Mouse (Mus musculus) stomach, embryonic 14.5 days (tissue): ENCODE measurements around the gene Hist1h2an. TPM values are rescaled to one million over a fixed set of nuclear protein-coding genes. Genes with fewer than 3 reads are reported as not detected.
"Not testable (repeated sequence)": the region's sequence is repeated elsewhere in the genome, so short reads cannot be mapped to it uniquely, and the experiment has no call there.

Experiments used
- ATAC-seq: fragments of 200-750 bp; cut with Nextera tagmentation; 2 replicates; pipeline ENCODE4 v1.8.0; 2017; ENCODE audit warnings: low read depth, moderate TSS enrichment; ENCODE audit not compliant: insufficient number of reproducible peaks, insufficient read depth, low FRiP score
- H3K27ac ChIP-seq: fragments of 300-500 bp; sonication (generic); 2 replicates; pipeline ENCODE4 v1.5.1; 2014; ENCODE audit warnings: mild to moderate bottlenecking, low read length, moderate library complexity, mixed read lengths
- H3K27me3 ChIP-seq: fragments of 300-500 bp; sonication (generic); 2 replicates; pipeline ENCODE4 v1.6.1; 2014; ENCODE audit warnings: low read length, control low read depth, mixed read lengths; ENCODE audit not compliant: control insufficient read depth, insufficient read depth
- H3K36me3 ChIP-seq: fragments of 300-500 bp; sonication (generic); 2 replicates; pipeline ENCODE4 v1.6.1; 2014; ENCODE audit warnings: mild to moderate bottlenecking, control low read depth, low read length, moderate library complexity, mixed read lengths; ENCODE audit not compliant: control insufficient read depth, insufficient read depth
- H3K4me1 ChIP-seq: fragments of 300-500 bp; sonication (generic); 2 replicates; pipeline ENCODE4 v1.6.1; 2014; ENCODE audit warnings: low read length, control low read depth, mixed read lengths; ENCODE audit not compliant: control insufficient read depth, insufficient read depth
- H3K4me2 ChIP-seq: fragments of 300-500 bp; sonication (generic); replicated peaks from 2 replicates; pipeline ENCODE4 v1.6.1; 2014; ENCODE audit warnings: low read depth, low read length, control low read depth
- H3K4me3 ChIP-seq: fragments of 300-500 bp; sonication (generic); 2 replicates; pipeline ENCODE4 v1.5.1; 2014; ENCODE audit warnings: low read depth, low read length, control low read depth
- H3K9ac ChIP-seq: fragments of 300-500 bp; sonication (generic); replicated peaks from 2 replicates; pipeline ENCODE4 v1.6.1; 2014; ENCODE audit warnings: low read depth, mild to moderate bottlenecking, control low read depth, low read length, moderate library complexity, mixed read lengths
- H3K9me3 ChIP-seq: fragments of 300-500 bp; sonication (generic); 2 replicates; pipeline ENCODE4 v1.6.1; 2016; ENCODE audit warnings: low read depth, low read length, control low read depth; ENCODE audit not compliant: control insufficient read depth
- WGBS: fragments of 180-500 bp; shearing (Covaris S2); extraction: QIAGEN DNeasy Blood & Tissue Kit; methylation state at CpG from one replicate; pipeline ENCODE4 v1.1.7; 2014; 5-methylcytosine and 5-hydroxymethylcytosine counted together
- polyA plus RNA-seq: library from polyadenylated mRNA; unstranded; fragments of >200 nt; fragmentation: Nextera tagmentation; extraction: Ambion mirVana; gene quantifications from 2 replicates; pipeline ENCODE4 v1.2.1, GENCODE M21; 2014

The Hist1h2an gene
- polyA plus RNA-seq, 1 experiment from 2014 or later: 11.4 TPM

DNA sequence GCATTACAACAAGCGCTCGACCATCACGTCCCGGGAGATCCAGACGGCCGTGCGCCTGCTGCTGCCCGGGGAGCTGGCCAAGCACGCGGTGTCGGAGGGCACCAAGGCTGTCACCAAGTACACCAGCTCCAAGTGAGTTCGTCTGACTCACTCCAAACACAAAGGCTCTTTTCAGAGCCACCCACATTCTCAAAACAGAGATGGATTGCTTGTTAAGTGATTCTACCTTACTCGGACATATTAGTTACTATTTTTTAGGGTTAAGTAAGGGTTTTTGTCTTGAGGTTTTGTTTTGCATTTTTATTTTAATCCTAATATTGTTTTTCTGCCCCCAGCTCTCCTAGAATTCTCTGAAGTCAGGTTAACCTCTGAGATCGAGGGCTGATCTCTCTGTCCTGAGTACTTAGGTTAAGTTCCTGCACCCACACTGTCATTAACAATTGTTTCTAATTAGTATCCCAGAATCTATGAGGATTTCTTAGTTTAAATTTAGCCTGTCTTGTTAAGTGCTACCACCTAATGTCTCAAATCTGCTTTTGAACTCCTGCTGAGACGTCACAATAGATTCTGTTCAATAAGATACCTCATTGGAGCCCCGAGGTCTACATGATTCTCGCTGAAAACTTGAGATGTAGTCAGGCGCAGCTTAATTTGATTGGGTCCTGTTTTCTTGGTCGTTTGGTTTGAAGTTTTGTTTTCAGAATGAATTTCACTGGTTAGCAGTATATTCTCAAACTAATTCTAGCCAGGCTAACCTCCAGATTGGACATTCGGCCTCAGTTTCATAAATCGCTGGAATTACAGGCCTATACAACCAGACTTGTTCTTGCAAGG, 959 bp upstream of the Hist1h2an start:
- ATAC-seq: no peak
- Histone ChIP-seq H3K4me3 (peak overlapping the region; percentile 29; the same call in 1 of the 2 replicates), H3K9ac (peak overlapping the region; percentile 33), H3K9me3 (no peaks in the 10 kb centered on the region), H3K36me3 (no peaks in the 10 kb centered on the region), H3K4me1 (peaks cover 24% of the 10 kb centered on the region; the same call in 1 of the 2 replicates), H3K27ac (peak overlapping the region; percentile 79), H3K27me3 (no peaks in the 10 kb centered on the region), H3K4me2 (peak overlapping the region; percentile 40)
- WGBS: 25% methylated on average over 13 of the region's 21 CpGs

DNA sequence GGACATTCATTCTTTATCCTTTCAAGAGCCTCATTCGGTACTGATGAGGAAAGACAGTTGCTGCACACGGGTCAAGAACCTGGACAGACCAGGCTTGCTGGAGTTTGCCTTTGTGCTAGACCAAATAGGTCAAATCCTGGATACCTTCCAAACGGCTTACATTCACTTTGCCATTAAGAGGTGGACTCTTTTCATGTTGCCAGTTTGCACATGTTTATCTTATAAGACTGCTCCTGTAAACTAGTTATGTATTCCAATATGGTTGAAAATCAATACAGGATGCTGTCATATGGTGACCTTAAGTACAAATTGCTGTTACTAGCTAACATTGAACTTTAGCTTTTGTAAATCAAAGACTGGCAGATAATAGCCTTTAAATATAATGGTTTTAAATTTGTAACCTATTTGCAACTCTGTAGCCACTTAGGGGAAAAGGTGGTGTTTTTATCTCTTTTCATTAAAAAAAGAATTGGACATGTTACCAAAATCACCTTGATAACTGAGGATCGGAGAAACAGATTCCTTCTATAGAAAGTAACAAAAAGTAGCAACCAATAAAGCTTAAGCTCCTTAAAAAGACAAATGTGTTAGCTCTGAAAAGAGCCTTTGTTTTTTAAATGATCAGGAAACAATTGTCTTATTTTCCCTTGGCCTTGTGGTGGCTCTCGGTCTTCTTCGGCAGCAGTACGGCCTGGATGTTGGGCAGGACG, 674 bp downstream of the Hist1h2an start:
- Histone ChIP-seq H3K4me3 (peak overlapping the region; percentile 29), H3K27ac (peak overlapping the region; percentile 82), H3K4me1 (peaks cover 24% of the 10 kb centered on the region; the same call in 1 of the 2 replicates), H3K36me3 (no peaks in the 10 kb centered on the region), H3K27me3 (no peaks in the 10 kb centered on the region), H3K9me3 (no peaks in the 10 kb centered on the region), H3K9ac (peak overlapping the region; percentile 34; the same call in 1 of the 2 replicates), H3K4me2 (peak overlapping the region; percentile 46)
- ATAC-seq: no peak
- 3% methylated on average over 8 of the region's 8 CpGs for WGBS

DNA sequence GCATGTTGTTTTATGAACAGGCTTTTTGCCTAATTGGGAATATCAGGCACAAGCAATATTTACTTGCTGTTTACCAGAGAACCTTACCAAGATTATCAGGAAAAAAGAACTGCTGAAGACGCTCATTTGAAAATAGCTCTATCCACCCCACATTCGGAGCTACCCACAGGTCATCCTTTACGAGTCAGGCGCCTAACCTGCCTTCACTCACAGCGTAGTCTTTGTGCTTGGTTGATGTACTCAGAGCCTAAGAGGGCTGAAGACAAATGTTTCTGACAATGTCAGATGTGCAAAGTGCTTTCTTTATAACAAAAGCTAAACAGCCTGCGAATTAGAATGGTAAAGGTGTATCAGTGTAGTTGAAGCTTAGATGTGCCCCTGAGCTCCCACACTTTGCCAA, 2.7 kb downstream of the Hist1h2an start:
- H3K4me2 ChIP-seq: peak overlapping the region; percentile 43
- no peaks in the 10 kb centered on the region for H3K9me3 ChIP-seq
- 22% methylated on average over 6 of the region's 6 CpGs for WGBS
- H3K4me1 ChIP-seq: peaks cover 20% of the 10 kb centered on the region; the same call in 1 of the 2 replicates
- no peaks in the 10 kb centered on the region for H3K27me3 ChIP-seq
- ATAC-seq: no peak
- peak overlapping the region; percentile 25 for H3K9ac ChIP-seq
- H3K27ac ChIP-seq: peak overlapping the region; percentile 93
- H3K4me3 ChIP-seq: peak overlapping the region; percentile 36
- H3K36me3 ChIP-seq: no peaks in the 10 kb centered on the region

DNA sequence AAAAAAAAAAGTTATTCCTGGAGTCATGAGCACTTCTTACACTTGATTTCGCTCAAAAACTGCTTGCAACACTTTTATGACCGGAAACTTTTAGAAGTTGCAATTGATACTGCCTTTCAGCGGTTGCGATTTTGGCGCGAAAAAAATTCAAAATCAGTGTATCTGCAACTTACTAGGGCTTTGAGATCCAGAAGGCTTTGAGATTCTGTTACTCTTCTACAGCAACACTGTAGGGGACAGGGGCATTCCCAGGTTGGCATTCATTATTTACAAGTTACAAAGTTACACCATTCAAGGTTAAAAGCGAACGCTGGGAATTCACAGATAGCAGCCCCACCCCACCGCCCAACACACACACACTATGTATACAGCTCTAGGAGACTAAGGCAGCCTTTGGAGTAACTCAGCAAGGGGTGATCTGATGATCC, 3.3 kb downstream of the Hist1h2an start:
- WGBS: 1% methylated on average over 9 of the region's 9 CpGs
- H3K9me3 ChIP-seq: no peaks in the 10 kb centered on the region
- peak overlapping the region; percentile 36 for H3K4me3 ChIP-seq
- no peaks in the 10 kb centered on the region for H3K27me3 ChIP-seq
- H3K36me3 ChIP-seq: no peaks in the 10 kb centered on the region
- H3K4me1 ChIP-seq: peaks cover 20% of the 10 kb centered on the region; the same call in 1 of the 2 replicates
- no peak for ATAC-seq
- peak overlapping the region; percentile 93 for H3K27ac ChIP-seq
- peak overlapping the region; percentile 25 for H3K9ac ChIP-seq
- peak overlapping the region; percentile 43 for H3K4me2 ChIP-seq

DNA sequence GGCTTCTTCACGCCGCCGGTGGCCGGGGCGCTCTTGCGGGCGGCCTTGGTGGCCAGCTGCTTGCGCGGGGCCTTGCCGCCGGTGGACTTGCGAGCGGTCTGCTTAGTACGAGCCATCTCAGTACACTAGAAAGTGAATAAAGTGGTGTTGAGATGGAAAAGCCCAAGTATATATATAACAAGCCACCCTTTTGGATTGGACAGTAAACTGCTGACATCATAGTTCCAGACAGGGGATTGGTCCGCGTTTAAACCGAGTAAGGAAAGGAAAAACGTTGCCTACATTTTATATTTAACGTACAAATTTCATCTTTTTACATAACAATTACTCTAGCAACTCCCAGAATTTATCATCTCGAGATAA, 3.8 kb downstream of the Hist1h2an start, which contains the start of gene Hist1h3i:
Gene Hist1h3i (minus strand): TSS at position 116 of the 363 bp plus-strand sequence.
- H3K27ac ChIP-seq: peak within 1 kb of the TSS; percentile 93
- peak within 1 kb of the TSS; percentile 58 for H3K9ac ChIP-seq
- no peaks in the 10 kb centered on the region for H3K9me3 ChIP-seq
- no peaks in the 10 kb centered on the region for H3K27me3 ChIP-seq
- H3K36me3 ChIP-seq: no peaks in the 10 kb centered on the region
- WGBS: 0% methylated on average over 13 of the region's 20 CpGs
- H3K4me2 ChIP-seq: peak within 1 kb of the TSS; percentile 81
- H3K4me1 ChIP-seq: peaks cover 18% of the 10 kb centered on the region; the same call in 1 of the 2 replicates
- peak; percentile 71 for ATAC-seq
- peak within 1 kb of the TSS; percentile 36 for H3K4me3 ChIP-seq

DNA sequence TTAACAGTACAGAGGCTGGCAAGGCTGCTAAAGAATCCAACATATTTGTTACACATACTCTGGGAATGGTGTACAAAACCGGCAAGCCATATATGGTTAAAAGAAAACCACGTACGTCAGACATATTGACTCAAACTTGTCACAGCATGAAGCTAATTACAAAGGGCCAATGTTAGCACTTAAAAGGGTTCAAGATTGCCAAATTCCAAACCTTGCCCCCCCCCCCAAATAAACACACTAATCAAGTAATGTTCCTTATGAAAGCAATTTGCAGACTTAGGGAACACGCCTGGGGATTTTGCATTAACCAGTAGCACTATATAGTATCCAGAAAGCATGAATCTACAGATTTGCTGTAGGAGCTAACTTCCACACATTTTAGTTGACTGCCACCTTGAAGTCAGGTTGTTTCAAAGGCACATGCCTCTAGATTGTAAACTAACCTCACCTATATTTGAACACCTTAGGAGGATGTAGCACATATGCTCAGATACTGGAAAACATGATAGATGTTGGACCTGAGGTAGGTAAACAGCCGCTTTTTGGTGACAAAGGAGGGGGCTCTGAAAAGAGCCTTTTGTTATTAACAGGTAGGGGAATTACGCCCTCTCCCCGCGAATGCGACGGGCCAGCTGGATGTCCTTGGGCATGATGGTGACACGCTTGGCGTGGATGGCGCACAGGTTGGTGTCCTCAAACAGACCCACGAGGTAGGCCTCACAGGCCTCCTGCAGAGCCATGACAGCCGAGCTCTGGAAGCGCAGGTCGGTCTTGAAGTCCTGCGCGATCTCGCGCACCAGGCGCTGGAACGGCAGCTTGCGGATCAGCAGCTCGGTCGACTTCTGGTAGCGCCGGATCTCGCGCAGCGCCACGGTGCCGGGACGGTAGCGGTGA, 4.4 kb downstream of the Hist1h2an start:
- not testable (repeated sequence) for H3K9me3 ChIP-seq, H3K27me3 ChIP-seq, ATAC-seq, H3K36me3 ChIP-seq
- Histone ChIP-seq H3K27ac (peak overlapping the region; percentile 93), H3K4me2 (peak overlapping the region; percentile 81), H3K4me1 (peaks cover 15% of the 10 kb centered on the region; the same call in 1 of the 2 replicates), H3K4me3 (peak overlapping the region; percentile 36), H3K9ac (peak overlapping the region; percentile 58)
- under 1% methylated on average over 14 of the region's 35 CpGs for WGBS

DNA sequence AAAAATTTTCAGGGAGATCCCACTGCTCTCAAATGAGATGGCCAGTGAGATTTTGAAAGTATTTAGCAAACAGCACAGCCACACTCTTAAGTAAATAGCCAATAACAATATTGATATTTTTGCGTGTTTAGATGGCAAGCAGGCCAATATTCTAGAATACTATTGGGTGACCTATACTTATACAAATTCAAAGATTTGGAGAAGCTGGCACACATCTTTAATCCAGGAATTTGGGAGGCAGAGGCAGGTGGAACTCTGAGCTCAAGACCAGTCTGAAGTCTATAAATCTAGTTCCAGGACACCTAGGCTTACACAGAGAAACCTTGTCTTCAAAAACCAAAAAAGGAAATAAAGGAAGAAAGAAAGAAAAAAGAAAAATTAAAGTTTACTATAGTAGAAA, 5.4 kb downstream of the Hist1h2an start:
- no peak for ATAC-seq
- H3K9me3 ChIP-seq: no peaks in the 10 kb centered on the region
- H3K4me2 ChIP-seq: no peak overlapping the region
- no peak overlapping the region for H3K4me3 ChIP-seq
- H3K27ac ChIP-seq: peak overlapping the region; percentile 59; the same call in 1 of the 2 replicates
- WGBS: 89% methylated on average over 1 of the region's 1 CpGs
- no peaks in the 10 kb centered on the region for H3K36me3 ChIP-seq
- no peak overlapping the region for H3K9ac ChIP-seq
- peaks cover 15% of the 10 kb centered on the region; the same call in 1 of the 2 replicates for H3K4me1 ChIP-seq
- H3K27me3 ChIP-seq: no peaks in the 10 kb centered on the region
